Mouse (Mus musculus): ENCODE results near the gene Sf3a1.
"Not testable (repeated sequence)": the region's sequence is repeated elsewhere in the genome, so short reads cannot be mapped to it uniquely, and the experiment has no call there.

Sf3a1 gene

GRCm38 (mm10) chr11:4159808-4160708 is at the start of gene Sf3a1, which contains the start of gene Ccdc157:
Gene Sf3a1, plus strand, starts transcription at chr11:4160350.
Gene Ccdc157, minus strand, starts transcription at chr11:4160293.
- DNase-seq (ENCODE audit: low spot score), result peak; percentile 97

GRCm38 (mm10) chr11:4112033-4112432 is 48.1 kb upstream of the Sf3a1 start:
- no peak for DNase-seq (ENCODE audit: low spot score)

DNA sequence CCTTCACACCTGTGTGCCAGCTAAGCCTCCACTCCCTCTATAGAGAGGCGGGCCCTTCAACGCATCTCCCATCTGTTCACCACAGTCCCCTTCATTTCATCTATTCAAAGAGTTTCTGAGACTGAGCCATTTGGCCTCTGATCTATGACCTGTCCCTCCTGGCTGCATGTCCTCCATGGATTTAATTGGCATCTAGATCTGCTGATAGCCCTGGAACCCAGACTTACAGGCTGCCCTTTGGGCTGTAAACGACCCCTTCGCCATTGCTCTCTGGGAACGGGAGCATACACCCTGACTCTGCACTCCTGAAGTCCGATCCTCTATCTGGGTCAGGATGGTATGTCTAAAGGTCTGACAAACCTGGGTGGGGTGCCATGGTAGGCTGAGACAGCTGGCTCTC is 47.3 kb upstream of the Sf3a1 start:
- DNase-seq (ENCODE audit: low spot score), result no peak

GRCm38 (mm10) chr11:4113496-4113895 is 46.7 kb upstream of the Sf3a1 start:
- DNase-seq (ENCODE audit: low spot score), result no peak

- DNase-seq (ENCODE audit: low spot score), result no peak
These were observed 46.2 kb upstream of the Sf3a1 start for GRCm38 (mm10) chr11:4113970-4114369.

GRCm38 (mm10) chr11:4114541-4114940 is 45.6 kb upstream of the Sf3a1 start:
- not testable (repeated sequence) for DNase-seq (ENCODE audit: low spot score)

- no peak for DNase-seq (ENCODE audit: low spot score)
These were observed 44.7 kb upstream of the Sf3a1 start for GRCm38 (mm10) chr11:4115407-4115806.

DNA sequence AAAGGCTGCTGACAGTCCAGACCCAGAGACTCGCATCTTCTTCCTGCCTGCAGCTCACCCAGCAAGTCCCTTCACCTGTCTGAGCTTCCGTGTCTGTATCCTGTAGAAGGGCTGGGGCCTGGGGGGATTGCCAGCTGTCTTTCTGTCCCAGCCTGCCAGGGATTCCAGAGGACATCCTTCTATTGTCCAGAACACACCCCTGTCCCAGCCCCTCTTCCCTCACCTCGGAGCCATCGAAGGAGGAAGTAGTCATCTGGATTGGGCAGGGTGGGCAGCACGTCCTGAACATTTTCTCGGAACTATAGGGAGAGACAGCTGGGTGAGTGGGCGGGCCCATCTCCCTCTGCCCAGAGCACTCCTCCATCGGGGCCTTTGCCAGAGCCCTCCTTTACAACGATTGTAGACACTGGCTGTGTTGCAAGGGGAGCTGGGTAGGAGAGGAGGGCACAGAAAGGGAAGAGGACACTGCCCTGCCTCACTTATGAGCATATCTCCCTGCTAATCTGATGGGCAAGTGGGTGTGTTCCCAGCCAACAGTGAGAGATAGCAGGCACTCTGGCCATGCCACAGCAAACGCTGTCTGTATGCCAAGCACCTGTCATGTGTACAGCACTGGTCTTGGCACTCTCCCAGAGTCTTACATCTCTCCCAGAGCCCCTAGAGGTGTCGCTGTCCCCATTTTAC is 43.5 kb upstream of the Sf3a1 start:
- peak; percentile 51 for DNase-seq (ENCODE audit: low spot score)

GRCm38 (mm10) chr11:4117372-4118071 is 42.6 kb upstream of the Sf3a1 start:
- peak; percentile 50 for DNase-seq (ENCODE audit: low spot score)

GRCm38 (mm10) chr11:4118081-4118921 is 41.8 kb upstream of the Sf3a1 start:
- DNase-seq (ENCODE audit: low spot score), result peak; percentile 67

DNA sequence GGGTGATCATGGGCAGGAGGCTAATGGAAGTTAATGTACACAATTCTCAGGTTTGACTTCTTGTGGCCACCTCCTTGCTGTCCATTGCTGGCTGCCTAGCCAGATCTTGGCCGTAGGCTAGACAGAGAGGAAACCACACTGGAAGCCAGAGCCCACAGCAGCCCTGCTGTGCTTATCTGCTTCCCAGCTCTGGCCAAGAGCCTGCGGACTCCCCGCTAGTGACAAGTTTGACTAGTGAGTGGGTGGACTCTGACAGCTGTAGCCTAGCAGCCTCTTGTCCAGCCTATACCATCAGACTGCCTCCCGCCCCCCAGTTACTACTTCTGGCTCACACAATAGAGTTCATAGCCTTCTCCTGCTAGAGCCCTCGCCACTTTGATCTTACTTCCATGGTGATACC is 40.5 kb upstream of the Sf3a1 start:
- no peak for DNase-seq (ENCODE audit: low spot score)

DNA sequence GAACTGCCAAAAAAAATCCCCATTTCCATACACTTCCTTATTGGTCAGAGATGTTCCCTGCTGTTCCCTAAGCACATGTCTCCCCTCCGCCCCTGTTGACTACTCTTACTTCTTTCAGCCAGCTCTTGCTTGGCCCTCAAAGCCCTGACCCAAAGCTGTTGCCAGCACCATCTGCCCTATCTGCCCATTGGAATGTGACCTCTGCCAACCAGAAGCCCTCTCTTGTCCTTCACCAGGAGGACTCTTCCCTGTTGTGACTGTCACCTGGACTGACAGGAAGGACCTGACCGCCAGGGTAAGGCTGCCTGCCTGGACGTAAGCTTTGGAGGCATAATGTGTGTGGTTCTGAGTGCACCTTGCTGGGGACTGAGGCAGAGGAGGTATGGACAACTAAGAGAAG is 38.5 kb upstream of the Sf3a1 start:
- no peak for DNase-seq (ENCODE audit: low spot score)

DNA sequence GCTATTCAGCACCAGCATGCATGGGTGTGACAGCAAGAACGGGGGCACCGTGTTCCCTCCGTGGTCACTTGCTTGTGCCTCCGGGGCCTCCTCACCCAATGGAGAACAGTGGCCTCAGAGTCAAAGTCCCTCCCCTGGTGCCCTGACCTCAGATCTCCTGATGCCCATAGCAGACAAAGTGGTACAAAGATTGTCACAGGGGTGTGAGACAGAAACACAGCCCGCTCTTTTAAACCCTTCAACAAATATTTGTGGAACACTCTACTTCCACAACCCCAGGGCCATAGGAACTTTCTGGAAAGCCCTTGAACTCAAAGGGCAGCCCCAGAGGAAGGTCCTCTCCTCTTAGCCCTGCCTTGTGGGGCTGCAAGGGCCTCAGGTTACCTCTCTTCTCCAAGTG is 37.9 kb upstream of the Sf3a1 start:
- DNase-seq (ENCODE audit: low spot score), result no peak

DNA sequence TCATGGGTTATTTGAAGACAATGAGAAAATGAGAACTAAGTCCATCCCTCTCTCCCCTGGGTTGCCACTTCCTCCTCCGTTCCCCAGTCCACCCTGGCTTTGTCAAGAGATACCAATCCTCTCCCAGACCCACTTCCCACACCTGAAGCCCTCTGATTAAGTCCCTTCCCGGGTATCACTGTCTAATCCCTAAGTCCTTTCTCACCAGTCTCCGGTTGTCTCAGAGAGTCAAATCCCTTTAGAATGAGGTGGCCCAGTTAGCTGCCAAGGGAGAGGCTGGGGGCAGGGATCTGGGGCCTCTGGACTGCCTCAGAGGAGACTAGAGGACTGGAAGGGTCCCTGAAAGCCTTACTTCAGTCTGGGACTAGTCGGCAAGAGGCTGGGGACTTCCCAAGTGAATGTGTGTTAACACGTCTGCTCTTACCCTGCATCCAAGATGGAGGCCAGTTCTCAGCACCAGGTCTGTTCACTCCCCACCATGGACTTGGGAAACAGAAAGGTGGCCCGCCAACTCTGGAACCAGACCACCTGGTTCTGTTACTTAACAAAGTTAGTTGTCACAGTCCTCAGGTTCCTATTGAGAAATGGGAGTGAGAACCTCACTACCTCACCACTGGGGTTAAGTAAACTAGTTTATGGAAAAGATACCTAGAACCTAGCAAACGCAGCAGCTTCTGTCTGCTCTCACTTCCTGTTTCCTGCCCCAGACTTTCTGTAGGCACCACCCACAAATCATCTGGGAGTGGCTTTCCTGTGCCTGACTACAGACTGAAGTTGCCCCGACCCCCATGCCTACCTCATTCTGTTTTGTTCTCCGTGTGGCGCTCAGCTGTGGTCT is 37.2 kb upstream of the Sf3a1 start, which contains the start of gene Sec14l2:
Gene Sec14l2, minus strand, starts transcription at position 674 of the 838 bp plus-strand sequence.
- DNase-seq (ENCODE audit: low spot score), result no peak

GRCm38 (mm10) chr11:4123922-4124321 is 36.2 kb upstream of the Sf3a1 start:
- peak; percentile 46 for DNase-seq (ENCODE audit: low spot score)

DNA sequence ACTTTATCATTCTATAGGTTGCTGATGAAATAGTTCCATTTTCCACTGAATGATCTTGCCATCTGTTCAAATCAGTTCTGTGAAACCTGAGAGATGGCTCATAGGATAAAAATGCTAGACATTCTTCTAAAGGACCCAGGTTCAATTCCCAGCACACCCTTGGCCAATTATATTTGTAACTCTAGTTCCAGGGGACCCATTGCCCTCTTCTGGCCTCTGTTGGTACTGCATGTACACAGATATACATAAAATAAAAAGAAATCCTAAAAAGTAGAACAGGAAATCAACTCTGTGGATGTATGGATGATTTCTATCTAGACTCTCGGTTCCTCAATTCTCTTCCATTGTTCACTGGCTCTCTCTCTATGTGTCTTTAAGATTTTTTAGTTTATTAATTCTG is 33.1 kb upstream of the Sf3a1 start:
- DNase-seq (ENCODE audit: low spot score), result no peak

DNA sequence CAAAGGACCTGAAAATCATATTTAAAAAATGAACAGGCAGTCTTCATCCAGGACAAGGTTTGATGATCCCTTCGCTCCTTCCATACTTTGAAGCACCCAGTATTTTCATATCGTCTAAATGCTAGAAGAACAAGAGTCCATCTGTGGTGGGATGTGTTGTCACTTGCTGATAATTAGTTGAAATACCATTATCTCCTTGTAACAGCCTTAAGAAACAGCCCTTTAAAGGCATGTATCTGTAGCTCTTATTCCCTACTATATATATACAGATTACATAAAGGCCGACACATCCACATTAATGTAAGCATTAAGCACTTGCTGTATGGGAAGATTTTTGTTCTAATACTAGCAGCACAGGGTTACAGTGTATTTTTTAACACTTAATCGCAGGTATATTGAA is 31.7 kb upstream of the Sf3a1 start:
- DNase-seq (ENCODE audit: low spot score), result not testable (repeated sequence)

GRCm38 (mm10) chr11:4133450-4133849 is 26.7 kb upstream of the Sf3a1 start:
- DNase-seq (ENCODE audit: low spot score), result peak; percentile 39

DNA sequence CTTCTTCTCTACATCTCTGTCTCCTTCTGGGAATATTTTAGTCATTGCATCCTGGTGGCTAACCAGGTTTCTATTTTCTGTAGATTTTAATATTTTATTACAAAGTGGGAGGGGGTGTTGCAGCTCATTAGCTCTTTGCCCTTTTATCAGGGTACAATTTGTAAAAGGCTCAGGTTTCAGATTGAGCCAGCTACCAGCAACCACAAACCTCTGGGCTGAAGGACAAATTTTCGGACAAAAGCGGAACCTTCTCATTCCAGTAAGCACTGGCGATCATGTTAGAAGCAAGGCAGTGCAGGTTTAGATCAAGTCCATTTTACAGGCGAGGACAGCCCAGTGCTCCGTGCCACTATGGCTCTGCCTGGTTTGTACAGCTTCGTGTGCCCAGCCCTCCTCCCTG is 25.8 kb upstream of the Sf3a1 start:
- no peak for DNase-seq (ENCODE audit: low spot score)

Data from MN1 (cell line).